Mouse (Mus musculus): ENCODE results near the gene Mpi. TPM values are rescaled to one million over a fixed set of nuclear protein-coding genes. Genes with fewer than 3 reads are reported as not detected.

The Mpi gene
- polyA plus RNA-seq, 1 experiment from 2014 or later, result 50.5 TPM

DNA sequence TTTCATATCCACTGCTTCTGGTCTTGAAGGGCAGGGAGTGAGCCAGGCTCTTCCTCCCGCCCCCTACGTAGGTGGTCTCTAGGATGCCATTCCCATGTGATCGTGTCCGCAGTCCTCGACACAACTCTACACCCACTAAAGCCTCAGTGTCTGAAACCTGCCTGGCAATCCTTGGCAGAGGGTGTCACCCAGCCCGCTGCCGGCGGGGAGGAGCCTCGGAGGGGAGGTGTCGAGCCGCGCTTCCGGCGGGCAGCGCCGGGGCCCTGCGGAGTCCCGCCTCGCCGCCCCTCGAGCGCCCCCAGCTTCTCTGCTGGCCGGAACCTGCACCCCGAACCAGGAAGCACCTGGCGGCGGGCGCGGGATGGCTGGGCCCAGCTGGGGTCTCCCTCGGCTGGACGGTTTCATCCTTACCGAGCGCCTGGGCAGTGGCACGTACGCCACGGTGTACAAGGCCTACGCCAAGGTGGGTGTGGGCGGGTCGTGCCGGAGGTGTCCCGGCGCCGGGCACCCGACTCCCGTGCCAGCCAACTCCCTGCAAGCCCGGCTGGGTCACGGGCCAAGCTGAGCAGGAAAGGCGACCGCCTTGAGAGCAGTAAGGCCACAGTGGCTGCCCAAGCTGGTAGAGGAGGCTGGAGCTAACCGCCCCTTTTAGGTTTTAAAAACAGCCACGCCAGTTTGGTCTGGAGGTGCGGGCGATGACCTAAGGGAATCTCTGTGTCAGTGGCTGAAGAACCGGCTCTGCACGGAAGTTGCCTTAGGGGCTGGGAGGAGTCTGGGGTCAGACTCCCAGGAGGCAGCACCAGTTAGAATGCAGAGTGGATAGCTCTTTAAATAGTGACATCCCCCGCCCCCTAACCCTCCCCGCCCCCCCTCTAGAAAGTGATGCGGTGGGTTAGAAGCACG, 36.9 kb upstream of the Mpi start, which contains the start of gene Ulk3:
TSS of gene Ulk3 (plus strand) at position 229 of the 903 bp plus-strand sequence.
- ATAC-seq (ENCODE audit: insufficient number of reproducible peaks, low FRiP score, low TSS enrichment, low read depth), result peak; percentile 86
- under 1% methylated on average over 58 of the region's 58 CpGs for WGBS
- no peaks in the 10 kb centered on the region for H3K9me3 ChIP-seq (replicated peaks)
- peak within 1 kb of the TSS; percentile 88 for H3K27ac ChIP-seq (replicated peaks)
- peak within 1 kb of the TSS; percentile 79 for H3K4me2 ChIP-seq (replicated peaks)
- peak within 1 kb of the TSS; percentile 70 for H3K9ac ChIP-seq
- H3K4me3 ChIP-seq (replicated peaks), result peak within 1 kb of the TSS; percentile 83
- H3K4me1 ChIP-seq, result peaks cover 20% of the 10 kb centered on the region
- H3K27me3 ChIP-seq, result no peaks in the 10 kb centered on the region
- peaks cover 50% of the 10 kb centered on the region for H3K36me3 ChIP-seq

GRCm38 (mm10) chr9:57584991-57585390, 32.4 kb upstream of the Mpi start:
- H3K4me3 ChIP-seq (replicated peaks), result no peak overlapping the region
- H3K4me2 ChIP-seq (replicated peaks), result no peak overlapping the region
- ATAC-seq (ENCODE audit: insufficient number of reproducible peaks, low FRiP score, low TSS enrichment, low read depth), result no peak
- H3K27ac ChIP-seq (replicated peaks), result no peak overlapping the region
- H3K9ac ChIP-seq, result no peak overlapping the region
- H3K36me3 ChIP-seq, result peaks cover 74% of the 10 kb centered on the region
- 78% methylated on average over 3 of the region's 3 CpGs for WGBS
- peaks cover 10% of the 10 kb centered on the region for H3K4me1 ChIP-seq
- H3K9me3 ChIP-seq (replicated peaks), result no peaks in the 10 kb centered on the region
- H3K27me3 ChIP-seq, result no peaks in the 10 kb centered on the region

GRCm38 (mm10) chr9:57577144-57577849, 24.7 kb upstream of the Mpi start:
- H3K4me2 ChIP-seq (replicated peaks), result no peak overlapping the region
- no peak overlapping the region for H3K9ac ChIP-seq
- no peaks in the 10 kb centered on the region for H3K4me1 ChIP-seq
- no peaks in the 10 kb centered on the region for H3K27me3 ChIP-seq
- H3K27ac ChIP-seq (replicated peaks), result no peak overlapping the region
- no peak overlapping the region for H3K4me3 ChIP-seq (replicated peaks)
- no peaks in the 10 kb centered on the region for H3K9me3 ChIP-seq (replicated peaks)
- WGBS, result 73% methylated on average over 6 of the region's 6 CpGs
- H3K36me3 ChIP-seq, result peaks cover 48% of the 10 kb centered on the region
- no peak for ATAC-seq (ENCODE audit: insufficient number of reproducible peaks, low FRiP score, low TSS enrichment, low read depth)

GRCm38 (mm10) chr9:57575577-57575976, 23.0 kb upstream of the Mpi start:
- H3K27me3 ChIP-seq, result no peaks in the 10 kb centered on the region
- H3K27ac ChIP-seq (replicated peaks), result no peak overlapping the region
- H3K9ac ChIP-seq, result no peak overlapping the region
- no peaks in the 10 kb centered on the region for H3K9me3 ChIP-seq (replicated peaks)
- ATAC-seq (ENCODE audit: insufficient number of reproducible peaks, low FRiP score, low TSS enrichment, low read depth), result no peak
- H3K4me2 ChIP-seq (replicated peaks), result no peak overlapping the region
- no peak overlapping the region for H3K4me3 ChIP-seq (replicated peaks)
- WGBS, result 82% methylated on average over 3 of the region's 3 CpGs
- no peaks in the 10 kb centered on the region for H3K4me1 ChIP-seq
- H3K36me3 ChIP-seq, result peaks cover 30% of the 10 kb centered on the region

GRCm38 (mm10) chr9:57574397-57574796, 21.8 kb upstream of the Mpi start:
- peaks cover 29% of the 10 kb centered on the region for H3K36me3 ChIP-seq
- H3K27ac ChIP-seq (replicated peaks), result no peak overlapping the region
- H3K4me3 ChIP-seq (replicated peaks), result no peak overlapping the region
- no peak for ATAC-seq (ENCODE audit: insufficient number of reproducible peaks, low FRiP score, low TSS enrichment, low read depth)
- H3K9ac ChIP-seq, result no peak overlapping the region
- no peaks in the 10 kb centered on the region for H3K9me3 ChIP-seq (replicated peaks)
- H3K4me1 ChIP-seq, result no peaks in the 10 kb centered on the region
- no peak overlapping the region for H3K4me2 ChIP-seq (replicated peaks)
- H3K27me3 ChIP-seq, result no peaks in the 10 kb centered on the region

- H3K9ac ChIP-seq, result no peak overlapping the region
- 88% methylated on average over 6 of the region's 6 CpGs for WGBS
- H3K36me3 ChIP-seq, result peaks cover 20% of the 10 kb centered on the region
- H3K4me1 ChIP-seq, result peaks cover 23% of the 10 kb centered on the region
- H3K9me3 ChIP-seq (replicated peaks), result no peaks in the 10 kb centered on the region
- H3K4me2 ChIP-seq (replicated peaks), result no peak overlapping the region
- no peak overlapping the region for H3K4me3 ChIP-seq (replicated peaks)
- ATAC-seq (ENCODE audit: insufficient number of reproducible peaks, low FRiP score, low TSS enrichment, low read depth), result no peak
- H3K27ac ChIP-seq (replicated peaks), result peak overlapping the region; percentile 23; the same call in 1 of the 2 replicates
- H3K27me3 ChIP-seq, result no peaks in the 10 kb centered on the region
These were observed 15.9 kb upstream of the Mpi start for GRCm38 (mm10) chr9:57568500-57568899.

- Histone ChIP-seq H3K4me2 (replicated peaks) (no peak overlapping the region), H3K9me3 (replicated peaks) (no peaks in the 10 kb centered on the region), H3K9ac (no peak overlapping the region), H3K27me3 (no peaks in the 10 kb centered on the region), H3K36me3 (peaks cover 20% of the 10 kb centered on the region), H3K4me3 (replicated peaks) (no peak overlapping the region), H3K27ac (replicated peaks) (no peak overlapping the region), H3K4me1 (peaks cover 37% of the 10 kb centered on the region)
- ATAC-seq (ENCODE audit: insufficient number of reproducible peaks, low FRiP score, low TSS enrichment, low read depth), result no peak
- WGBS, result 52% methylated on average over 8 of the region's 8 CpGs
These were observed 14.3 kb upstream of the Mpi start for GRCm38 (mm10) chr9:57566846-57567245.

- Histone ChIP-seq H3K36me3 (peaks cover 20% of the 10 kb centered on the region), H3K4me2 (replicated peaks) (no peak overlapping the region), H3K4me3 (replicated peaks) (no peak overlapping the region), H3K9me3 (replicated peaks) (no peaks in the 10 kb centered on the region), H3K4me1 (peaks cover 45% of the 10 kb centered on the region), H3K27ac (replicated peaks) (peak overlapping the region; percentile 66), H3K9ac (no peak overlapping the region), H3K27me3 (no peaks in the 10 kb centered on the region)
- ATAC-seq (ENCODE audit: insufficient number of reproducible peaks, low FRiP score, low TSS enrichment, low read depth), result no peak
- WGBS, result 16% methylated on average over 10 of the region's 10 CpGs
These were observed 13.2 kb upstream of the Mpi start for GRCm38 (mm10) chr9:57565741-57566221.

DNA sequence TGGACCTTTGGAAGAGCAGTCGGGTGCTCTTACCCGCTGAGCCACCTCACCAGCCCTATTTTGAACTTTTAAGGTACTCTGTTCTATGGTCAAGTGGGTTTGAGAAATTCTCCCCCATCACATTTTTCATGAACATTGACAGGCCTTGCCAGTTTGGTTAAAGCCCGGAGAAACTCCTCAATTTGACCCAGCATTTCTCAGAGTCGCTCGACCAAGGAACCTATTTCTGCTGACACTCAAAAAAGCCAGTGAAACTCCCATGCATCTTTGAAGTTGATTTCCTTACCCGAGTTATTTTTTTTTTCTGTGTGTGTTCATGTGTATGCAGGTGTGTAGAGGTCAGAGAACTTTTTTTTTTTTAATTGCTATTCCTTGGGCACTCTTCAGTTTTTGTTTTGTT, 12.0 kb upstream of the Mpi start:
- Histone ChIP-seq H3K36me3 (peaks cover 14% of the 10 kb centered on the region), H3K4me2 (replicated peaks) (no peak overlapping the region), H3K9ac (no peak overlapping the region), H3K4me1 (peaks cover 45% of the 10 kb centered on the region), H3K4me3 (replicated peaks) (no peak overlapping the region), H3K27me3 (no peaks in the 10 kb centered on the region), H3K27ac (replicated peaks) (no peak overlapping the region), H3K9me3 (replicated peaks) (no peaks in the 10 kb centered on the region)
- WGBS, result 83% methylated on average over 6 of the region's 6 CpGs
- ATAC-seq (ENCODE audit: insufficient number of reproducible peaks, low FRiP score, low TSS enrichment, low read depth), result no peak

GRCm38 (mm10) chr9:57562896-57563372, 10.4 kb upstream of the Mpi start:
- no peak overlapping the region for H3K4me3 ChIP-seq (replicated peaks)
- H3K4me2 ChIP-seq (replicated peaks), result no peak overlapping the region; the same call in 1 of the 2 replicates
- H3K36me3 ChIP-seq, result no peaks in the 10 kb centered on the region
- WGBS, result 60% methylated on average over 4 of the region's 4 CpGs
- H3K4me1 ChIP-seq, result peaks cover 45% of the 10 kb centered on the region
- H3K9ac ChIP-seq, result no peak overlapping the region
- H3K27me3 ChIP-seq, result no peaks in the 10 kb centered on the region
- no peak for ATAC-seq (ENCODE audit: insufficient number of reproducible peaks, low FRiP score, low TSS enrichment, low read depth)
- no peaks in the 10 kb centered on the region for H3K9me3 ChIP-seq (replicated peaks)
- peak overlapping the region; percentile 65 for H3K27ac ChIP-seq (replicated peaks)

DNA sequence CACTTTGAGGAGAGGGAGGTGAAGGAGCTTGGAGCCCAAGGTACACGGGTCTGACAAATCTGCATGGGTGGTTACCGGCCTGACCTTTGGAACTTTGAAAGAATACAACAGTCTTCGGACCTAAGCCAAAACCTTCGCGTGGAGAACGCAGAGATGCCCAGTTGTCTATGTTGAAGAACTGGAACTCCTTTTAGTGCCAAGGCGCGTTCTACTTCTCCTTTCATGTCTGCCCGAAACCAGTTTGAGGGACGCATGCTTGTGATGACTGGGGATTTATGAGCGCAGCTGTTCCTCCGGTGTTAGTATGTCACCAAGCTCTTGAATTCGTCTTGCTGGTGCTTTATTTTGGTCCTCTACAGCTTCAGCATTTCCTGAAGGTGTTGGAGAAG, 9.1 kb upstream of the Mpi start:
- Histone ChIP-seq H3K4me2 (replicated peaks) (peak overlapping the region; percentile 79), H3K27me3 (no peaks in the 10 kb centered on the region), H3K4me1 (peaks cover 37% of the 10 kb centered on the region), H3K9ac (no peak overlapping the region), H3K4me3 (replicated peaks) (peak overlapping the region; percentile 83), H3K9me3 (replicated peaks) (no peaks in the 10 kb centered on the region), H3K27ac (replicated peaks) (peak overlapping the region; percentile 48), H3K36me3 (no peaks in the 10 kb centered on the region)
- 74% methylated on average over 13 of the region's 13 CpGs for WGBS
- ATAC-seq (ENCODE audit: insufficient number of reproducible peaks, low FRiP score, low TSS enrichment, low read depth), result no peak
